Mouse (Mus musculus) neutrophil, adult 59 days (primary cell): ENCODE data around the gene Klhl1. TPM values are rescaled to one million over a fixed set of nuclear protein-coding genes. Genes with fewer than 3 reads are reported as not detected.

Experiments
- total RNA-seq, 2 experiments: library from RNA; stranded (reverse); gene quantifications; 1 replicate in 1 of 2; 2 replicates in 1 of 2; pipeline ENCODE4 v1.2.4; 2023

Gene Klhl1
- total RNA-seq, result not detected

GRCm38 (mm10) chr14:96518954-96519682 lies at the start of gene Klhl1:
Gene Klhl1, minus strand, starts transcription at chr14:96519102.

